Mouse (Mus musculus) adrenal gland, adult (tissue): ENCODE measurements around the gene Dtd2.

Source experiments
- DNase-seq, 2 experiments: peaks; one replicate each; pipeline ENCODE4 v3.0.0; 2022 to 2023; ENCODE audit warnings: low spot score in 1 of 2; ENCODE audit not compliant: inconsistent age in 2 of 2

Dtd2 gene

DNA sequence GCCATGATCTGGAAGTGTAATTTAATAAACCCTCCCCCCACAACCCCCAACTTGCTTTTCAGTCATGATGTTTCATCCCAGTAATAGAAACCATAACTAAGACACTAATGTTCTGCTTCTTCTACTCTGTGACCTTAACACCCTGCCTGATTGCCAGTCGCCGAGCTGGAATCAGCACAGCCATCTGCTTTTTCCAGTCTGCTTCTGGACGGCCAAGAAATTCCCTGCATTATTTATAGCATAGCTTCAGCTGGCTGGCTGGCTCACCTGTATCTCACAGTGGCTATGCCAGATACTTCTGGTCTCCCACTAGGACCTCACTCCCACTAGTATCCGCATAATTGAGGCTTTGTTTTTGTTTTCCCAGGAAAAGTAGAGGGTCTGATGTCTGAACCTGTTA lies 20.5 kb downstream of the Dtd2 start:
- no peak for DNase-seq

DNA sequence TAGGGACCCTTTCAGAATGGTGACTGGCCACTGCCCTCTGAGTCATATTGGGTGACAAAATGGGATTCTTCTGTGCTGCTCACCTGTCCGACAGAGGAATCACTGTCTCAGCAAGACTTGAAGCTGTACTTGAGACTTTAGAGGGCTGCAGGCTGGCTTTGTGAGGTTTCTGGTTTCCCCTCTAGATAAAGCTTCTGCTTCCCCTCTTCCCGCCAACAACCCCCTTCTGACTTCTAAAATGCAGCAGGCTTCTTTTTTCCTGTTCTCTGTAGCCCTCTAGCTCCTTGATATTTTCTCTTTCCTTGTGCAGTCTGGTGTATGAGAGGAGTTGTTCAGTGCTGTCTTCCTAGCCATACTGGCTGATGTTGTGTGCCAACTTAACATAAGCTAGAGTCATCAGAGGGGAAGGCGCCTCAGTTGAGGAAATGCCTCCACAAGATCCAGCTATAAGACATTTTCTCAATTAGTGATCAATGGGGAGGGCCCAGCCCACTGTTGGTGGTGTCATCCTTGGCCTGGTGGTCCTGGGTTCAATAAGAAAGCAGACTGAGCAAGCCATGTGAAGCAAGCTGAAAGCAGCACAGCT lies 21.0 kb downstream of the Dtd2 start:
- no peak for DNase-seq

DNA sequence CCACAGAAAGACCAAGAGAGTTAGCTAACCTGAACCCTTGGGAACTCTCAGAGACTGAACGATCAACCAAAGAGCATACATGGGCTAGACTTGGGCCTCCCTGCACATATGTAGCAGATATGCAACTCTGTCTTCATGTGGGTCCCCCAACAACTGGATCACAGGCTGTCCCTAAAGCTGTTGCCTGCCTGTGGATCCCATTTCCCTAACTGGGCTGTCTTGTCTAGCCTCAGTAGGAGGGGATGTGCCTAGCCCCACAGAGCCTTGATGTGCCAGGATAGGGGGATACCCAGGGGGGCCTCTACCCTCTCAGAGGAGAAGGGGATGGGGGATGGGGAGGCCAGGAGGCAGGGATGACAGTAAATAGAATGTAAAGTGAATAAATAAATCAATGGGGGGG lies 22.7 kb downstream of the Dtd2 start:
- no peak for DNase-seq

DNA sequence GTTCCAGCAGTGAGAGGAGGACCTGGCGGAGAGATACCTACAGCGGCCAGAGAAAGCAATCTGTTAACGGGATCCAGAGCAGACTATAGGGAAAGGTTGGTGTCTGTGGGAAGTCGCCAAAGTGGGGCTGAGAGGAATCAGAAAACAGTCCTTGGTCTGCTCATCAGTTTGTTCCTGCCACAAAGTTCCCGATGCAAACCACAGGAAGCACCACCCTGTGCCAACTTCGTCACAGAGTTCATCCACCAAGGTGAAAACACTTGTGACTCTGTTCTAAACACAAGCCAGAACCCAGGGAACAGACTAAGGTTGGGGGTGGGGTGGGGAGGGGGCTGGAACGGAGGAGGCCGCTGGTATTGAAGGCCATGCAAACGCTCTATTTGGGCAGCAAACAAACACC lies 29.8 kb downstream of the Dtd2 start:
- DNase-seq = no peak

DNA sequence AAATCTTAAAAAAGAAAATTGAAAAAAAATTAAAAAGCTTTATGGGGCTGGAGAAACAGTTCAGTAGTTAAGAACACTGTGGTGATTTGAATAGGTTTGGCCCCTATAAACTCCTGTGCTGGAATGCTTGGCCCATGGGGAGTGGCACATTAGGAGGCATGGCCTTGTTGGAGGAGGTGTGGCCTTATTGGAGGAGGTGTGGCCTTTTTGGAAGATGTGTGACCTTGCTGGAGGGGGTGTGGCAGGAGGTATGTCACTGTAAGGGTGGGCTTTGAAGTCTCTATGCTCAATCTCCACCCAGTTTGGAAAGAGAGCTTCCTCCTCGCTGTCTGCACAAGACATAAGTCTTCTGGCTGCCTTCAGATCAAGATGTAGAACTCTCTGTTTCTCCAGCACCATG lies 31.9 kb downstream of the Dtd2 start:
- no peak for DNase-seq

DNA sequence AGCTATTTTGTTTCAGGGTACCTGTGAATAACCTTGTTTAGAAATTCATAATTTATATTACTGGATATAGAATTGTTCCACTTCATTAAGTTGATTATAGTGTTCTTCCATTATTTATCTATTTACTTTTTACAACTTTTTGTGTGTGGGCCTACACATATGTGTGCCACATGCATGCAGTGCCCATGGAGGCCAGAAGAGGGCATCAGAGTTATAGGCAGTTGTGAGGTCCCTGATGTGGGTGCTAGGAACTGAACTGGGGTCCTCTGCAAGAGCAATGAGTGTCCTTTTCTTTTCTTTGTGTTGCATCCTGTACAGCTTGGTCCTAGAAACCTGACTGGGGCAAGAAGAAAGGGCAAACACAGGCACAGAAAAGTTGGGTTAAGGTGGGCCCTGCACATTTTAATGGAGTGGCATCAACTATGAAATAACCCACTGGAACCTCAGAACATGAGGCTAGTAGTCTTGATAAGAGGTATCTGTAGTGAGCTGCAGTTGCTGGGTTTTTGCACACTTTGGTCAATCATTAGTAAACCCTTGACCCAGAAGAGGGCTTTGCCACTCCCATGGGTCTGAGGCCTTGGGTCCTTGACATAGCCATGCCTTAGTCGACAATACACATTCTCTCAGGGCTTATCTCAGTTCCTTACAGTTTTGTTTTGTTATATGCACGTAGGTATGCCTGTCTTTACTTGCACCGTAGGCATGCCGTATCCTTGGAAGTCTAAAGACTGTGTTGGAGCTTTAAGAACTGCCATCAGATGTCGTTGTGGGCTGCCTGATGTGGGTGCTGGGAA lies 33.8 kb downstream of the Dtd2 start:
- DNase-seq = peak in 1 of 2 experiments; percentile 20

DNA sequence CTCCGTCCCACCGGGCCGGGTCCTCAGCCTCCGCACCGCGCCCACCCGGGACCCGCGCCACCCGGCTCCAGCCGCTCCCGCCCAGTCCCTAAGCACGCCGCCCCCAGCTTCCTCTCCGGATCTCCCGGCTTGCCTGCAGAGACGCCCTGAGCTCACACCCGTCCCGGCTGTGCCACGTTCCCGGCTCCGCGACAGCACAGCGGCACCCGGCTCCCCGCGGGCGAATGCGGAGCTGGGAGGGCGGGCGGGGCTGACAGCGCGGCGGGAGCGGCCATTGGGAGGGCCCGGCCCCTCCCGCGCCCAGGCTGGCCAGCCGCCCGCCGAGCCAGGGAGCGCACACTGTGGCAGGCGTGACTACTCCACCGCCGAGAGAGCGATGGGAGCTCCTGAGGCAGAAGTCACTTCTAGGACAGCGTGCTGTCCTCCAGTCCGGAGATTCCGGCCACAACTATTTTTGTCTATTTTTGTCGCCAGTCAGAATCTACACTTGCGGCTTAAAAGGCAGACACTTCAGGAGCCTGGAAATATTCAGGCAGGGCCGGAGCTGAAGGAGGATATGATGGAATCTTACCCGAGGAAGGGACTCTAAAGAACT lies 35.1 kb downstream of the Dtd2 start, which contains the start of gene Heatr5a:
TSS of gene Heatr5a (minus strand) at position 252 of the 595 bp plus-strand sequence.
- peak; percentile 93 to 97 for DNase-seq

DNA sequence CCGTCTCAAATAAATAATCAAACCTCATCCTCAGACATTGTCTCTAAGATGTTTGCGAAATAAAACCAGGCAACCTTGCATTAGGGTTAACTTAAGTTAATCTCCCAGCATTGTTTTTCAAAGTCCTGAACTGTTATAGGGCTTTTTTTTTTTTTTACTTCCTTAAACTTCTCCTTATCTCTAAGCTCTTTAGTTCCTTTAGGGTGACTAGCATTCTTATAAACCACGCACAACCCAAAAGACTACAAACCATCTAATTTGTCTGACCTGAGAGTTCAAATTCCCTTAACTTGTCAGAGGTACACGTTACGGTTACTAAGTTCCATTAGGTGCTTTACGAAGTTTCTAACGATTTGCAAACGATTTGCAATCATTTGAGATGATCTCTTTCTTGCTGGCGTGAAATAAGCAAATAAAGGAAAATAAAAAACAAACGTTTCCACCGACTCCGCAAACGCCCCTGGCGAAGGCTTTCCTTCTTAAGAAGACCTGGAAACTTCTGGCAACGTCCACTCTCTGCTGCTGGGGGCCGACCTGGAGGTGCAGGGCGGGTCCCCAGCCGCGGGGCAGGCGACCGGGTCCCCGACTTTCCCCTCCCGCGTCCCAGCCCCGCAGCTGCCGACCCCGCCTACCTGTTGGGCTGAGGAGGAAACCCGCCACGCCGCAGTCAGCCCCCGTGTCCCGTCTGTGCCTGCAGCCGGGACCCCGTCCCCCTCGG lies 35.8 kb downstream of the Dtd2 start:
- DNase-seq = no peak

DNA sequence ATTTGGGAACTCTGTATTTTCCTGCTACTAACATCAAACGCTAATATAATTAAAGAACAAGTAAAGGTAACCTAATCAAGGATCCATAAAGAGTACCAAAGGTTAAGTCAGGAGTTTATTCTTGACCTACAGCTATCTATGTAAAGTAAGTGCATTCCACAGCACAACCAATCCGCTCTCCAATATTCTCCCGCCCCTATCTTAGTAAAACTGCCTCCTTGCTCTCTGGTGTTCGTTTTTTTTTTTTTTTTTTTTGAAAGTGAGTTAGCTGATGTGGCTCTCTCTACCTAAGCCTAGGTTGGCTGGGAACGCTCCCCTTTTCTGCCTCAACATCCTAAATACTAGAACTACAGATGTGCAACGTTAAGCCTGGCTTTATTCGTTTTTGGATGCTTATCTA lies 36.4 kb downstream of the Dtd2 start:
- no peak for DNase-seq

DNA sequence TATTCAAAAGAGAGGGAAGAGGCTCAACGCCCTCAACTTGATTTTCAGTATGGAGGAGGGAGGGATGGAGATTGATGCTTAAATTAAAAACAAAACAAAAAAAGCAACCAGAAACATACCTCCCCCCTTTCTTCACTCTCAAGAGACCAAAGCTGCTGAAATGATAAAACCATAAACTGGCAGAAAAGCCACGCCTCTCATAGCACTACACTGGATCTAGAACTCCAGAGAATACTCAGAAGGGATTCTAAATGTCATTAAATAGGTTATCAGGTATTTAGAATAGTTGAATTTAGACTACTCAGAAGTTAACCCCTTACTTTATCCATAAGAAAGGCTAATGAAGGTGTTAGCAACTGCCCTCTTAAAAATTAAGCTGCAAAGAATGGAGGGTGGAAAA lies 37.2 kb downstream of the Dtd2 start:
- DNase-seq = no peak

DNA sequence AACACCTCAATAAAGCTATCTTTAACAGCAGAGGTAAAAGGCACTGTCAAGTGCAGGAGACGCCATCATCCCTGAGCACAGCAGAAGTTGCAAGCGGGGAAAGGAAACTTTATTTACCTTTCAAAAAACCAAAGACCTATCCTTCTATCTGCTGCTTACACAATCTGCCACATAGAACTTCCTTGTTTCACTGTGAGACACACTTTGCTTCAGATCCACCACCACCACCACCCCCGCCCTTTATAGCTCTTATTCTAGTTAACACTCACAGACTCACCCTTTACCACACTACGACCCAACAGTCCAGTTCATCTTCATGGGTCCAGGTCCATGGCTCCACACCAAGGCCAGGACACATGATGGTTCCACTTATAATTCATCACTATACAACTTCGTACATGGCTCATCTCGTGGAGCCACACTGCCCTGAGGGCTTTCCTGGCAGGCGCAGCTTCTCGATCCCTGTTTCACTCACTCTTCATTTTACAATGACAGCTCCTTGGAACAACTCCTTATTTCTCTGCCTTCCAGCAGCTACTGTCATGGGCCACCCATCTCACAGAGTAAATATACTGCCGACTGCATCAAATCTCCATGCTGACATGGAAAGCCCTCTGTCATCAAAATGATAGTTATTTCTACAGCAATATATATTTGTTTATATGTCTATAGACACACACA lies 38.2 kb downstream of the Dtd2 start:
- no peak for DNase-seq

DNA sequence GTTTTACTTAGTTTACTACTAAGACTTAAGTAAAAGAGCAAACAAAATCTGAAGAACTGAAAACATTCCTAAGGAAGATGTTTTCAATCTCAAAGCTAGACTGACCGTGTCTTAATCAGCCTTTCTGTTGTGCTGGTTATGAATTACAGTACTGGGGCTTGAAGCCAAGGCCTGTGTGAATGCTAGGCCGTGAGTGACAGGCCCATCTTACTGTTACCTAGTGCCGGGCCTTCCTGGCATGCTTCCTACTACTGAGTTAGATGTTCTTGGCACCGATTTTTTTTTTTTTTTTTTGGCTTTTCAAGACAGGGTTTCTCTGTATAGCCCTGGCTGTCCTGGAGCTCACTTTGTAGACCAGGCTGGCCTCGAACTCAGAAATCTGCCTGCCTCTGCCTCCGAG lies 48.7 kb downstream of the Dtd2 start:
- DNase-seq = no peak

DNA sequence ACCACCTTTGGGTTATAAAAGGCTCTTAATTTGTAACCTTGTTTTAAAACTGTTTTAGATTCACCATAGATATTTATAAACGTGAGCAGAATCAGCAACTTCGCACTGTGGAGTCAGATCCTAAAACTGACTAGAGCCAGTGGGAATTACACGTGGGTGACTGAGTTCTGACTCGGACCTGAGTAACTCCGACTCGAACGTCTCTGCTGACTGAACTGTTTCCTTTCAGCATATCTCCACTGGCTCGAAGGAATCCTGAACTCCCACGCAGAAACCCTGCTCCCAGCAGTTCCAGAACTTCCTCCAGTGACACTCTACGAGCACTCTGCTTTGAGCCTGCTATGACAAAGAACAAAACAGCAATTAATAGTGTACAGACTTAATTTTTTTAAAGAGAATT lies 54.0 kb downstream of the Dtd2 start:
- DNase-seq = no peak

DNA sequence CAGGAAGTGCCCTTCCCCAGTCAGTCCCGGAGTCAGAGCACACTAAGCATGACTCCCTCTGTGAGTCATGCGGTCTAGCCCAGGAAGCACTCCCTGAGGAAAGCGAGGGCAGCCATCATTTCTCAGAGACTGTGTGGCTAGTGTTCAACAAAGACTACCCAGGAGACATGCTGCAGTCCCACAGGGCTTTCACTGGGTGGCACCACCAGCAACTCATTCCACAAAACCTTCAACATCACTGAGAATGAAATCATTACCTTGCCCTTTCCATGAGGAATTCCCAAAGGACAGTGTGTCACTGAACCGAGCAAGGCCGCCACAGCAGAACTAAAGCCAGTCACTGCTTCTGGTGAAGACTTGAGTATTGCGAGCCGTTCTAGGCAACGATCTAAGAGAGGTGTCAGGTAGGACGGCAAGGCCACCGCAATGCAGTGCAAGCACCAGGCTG lies 58.8 kb downstream of the Dtd2 start:
- DNase-seq = peak; percentile 78 to 86

DNA sequence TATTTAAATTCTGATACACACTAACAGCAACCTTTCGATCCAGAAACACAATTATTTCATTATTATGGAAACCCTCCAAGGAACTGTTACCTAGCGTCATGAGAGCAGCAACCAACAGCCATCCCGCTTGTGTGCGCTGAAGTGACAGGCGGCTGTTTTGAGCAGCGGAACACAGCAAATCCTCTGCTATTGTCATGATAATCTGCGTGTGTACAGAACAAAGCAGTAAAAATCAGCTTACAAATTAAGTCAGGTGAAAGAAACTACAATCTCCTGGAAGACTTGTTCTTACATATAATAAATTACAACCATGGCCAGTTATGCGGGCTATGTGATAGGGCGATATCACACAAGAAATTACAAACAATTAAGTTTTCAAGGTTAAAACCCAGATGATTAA lies 61.0 kb downstream of the Dtd2 start:
- no peak for DNase-seq

DNA sequence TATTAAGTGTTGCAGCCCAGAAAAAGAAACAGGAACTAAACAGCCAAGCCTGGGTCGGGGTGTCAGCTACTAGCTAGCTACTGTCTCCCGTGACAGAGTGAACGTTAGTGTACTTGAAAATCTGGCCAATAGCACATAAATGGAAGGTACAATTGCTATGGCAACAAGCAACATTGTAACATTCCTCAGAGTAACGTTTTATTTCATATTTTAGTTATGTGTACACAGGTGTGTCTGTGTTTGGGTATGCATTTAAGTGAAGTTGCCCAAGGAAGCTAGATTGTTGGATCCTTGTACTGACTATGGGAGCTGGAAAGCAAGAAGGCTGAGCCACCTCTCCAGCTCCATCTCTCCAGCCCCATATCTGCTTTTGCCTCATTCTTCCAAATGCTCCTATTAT lies 66.5 kb downstream of the Dtd2 start:
- no peak for DNase-seq
